Mouse (Mus musculus) left cerebral cortex, postnatal 25 days (tissue): ENCODE measurements around the gene Ctso. TPM values are rescaled to one million over a fixed set of nuclear protein-coding genes. Genes with fewer than 3 reads are reported as not detected.

Experiments used
- total RNA-seq, 2 experiments: library from RNA; stranded (reverse); gene quantifications; 2 replicates each; pipeline ENCODE4 v1.2.3; 2021

Ctso gene
- total RNA-seq, 2 experiments from 2014 or later, result 15.3 to 15.5 TPM

Other genes starting within 250 kb of the Ctso start
- under 1 TPM; 0.57 to 0.62 TPM for gene Tdo2, start 43.6 kb downstream of the Ctso start, total RNA-seq
- not detected for gene Asic5, start 49.7 kb downstream of the Ctso start, total RNA-seq
- gene Gucy1b1, start 142.1 kb downstream of the Ctso start, total RNA-seq, result 100 to 1,000 TPM; 164 to 168 TPM
- gene Gucy1a1, start 213.2 kb downstream of the Ctso start, total RNA-seq, result 10 to 100 TPM; 69.2 to 89.4 TPM